Mouse (Mus musculus) liver, embryonic 14 days (tissue): ENCODE results near the gene Gm44511. TPM values are rescaled to one million over a fixed set of nuclear protein-coding genes. Genes with fewer than 3 reads are reported as not detected.

Experiments
- polyA plus RNA-seq: library from polyadenylated mRNA; depleted of rRNA; stranded (reverse); fragments of >200 nt; gene quantifications from 2 replicates; pipeline ENCODE4 v1.2.3, GENCODE M21; 2012; rRNA removed

Gm44511 gene
- 0.10 TPM in 1 of 2 replicates, not detected in the other for polyA plus RNA-seq

DNA sequence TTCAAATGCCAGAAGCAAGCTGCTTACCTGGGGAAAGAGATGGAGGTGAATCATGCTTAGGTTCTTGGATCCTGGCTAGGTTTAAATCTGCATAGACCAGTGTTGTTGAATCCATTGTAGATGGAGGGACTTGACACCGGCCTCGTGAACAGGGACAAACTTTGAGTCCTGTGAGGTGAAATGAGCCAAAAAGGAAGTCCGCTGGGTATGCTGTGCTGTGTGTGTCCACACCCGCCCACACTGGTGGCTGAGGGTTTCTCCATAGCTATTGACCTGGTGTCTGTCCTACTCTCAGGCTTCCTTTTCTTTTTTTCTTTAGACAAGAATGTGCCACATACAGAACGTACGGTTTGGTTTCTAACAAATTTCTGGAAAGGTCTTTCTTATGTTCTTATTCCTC, at the start of gene Gm44511, which contains the start of gene Klrb1b:
Gm44511 (minus strand) TSS at position 184 of the 400 bp plus-strand sequence.
Klrb1b (minus strand) TSS at position 200 of the 400 bp plus-strand sequence.

DNA sequence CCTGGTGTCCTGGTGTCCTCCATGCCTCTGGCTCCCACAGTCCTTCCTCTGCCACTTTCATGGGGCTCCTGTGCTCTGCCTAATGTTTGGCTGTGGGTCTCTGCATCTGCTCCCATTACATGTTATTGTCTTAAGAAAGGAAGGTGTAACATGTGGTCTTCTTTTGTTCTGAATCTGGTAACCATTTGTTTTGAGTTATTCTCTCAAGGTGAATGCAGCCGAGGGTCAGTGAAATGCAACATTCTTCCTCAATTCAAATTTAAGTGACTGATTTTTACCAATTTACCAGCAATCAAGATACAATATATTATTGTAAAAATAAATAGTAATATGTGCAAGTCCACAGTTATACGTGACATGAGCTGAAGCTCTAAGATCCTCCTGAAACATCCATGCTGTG, 37.0 kb downstream of the Gm44511 start, which contains the start of gene Klrb1c:
Klrb1c (minus strand) TSS at position 101 of the 400 bp plus-strand sequence.

Other genes starting within 250 kb of the Gm44511 start
- 8.4 and 8.9 TPM in 2 replicates for gene A2ml1, start 244.7 kb downstream of the Gm44511 start, polyA plus RNA-seq
- 0.09 TPM in 2 replicates for gene Klrb1a, start 202.8 kb downstream of the Gm44511 start, polyA plus RNA-seq
- 0.06 and 0.10 TPM in 2 replicates for gene Clec2h, start 163.9 kb downstream of the Gm44511 start, polyA plus RNA-seq
- 0.02 TPM in 1 of 2 replicates, not detected in the other for gene Klrb1, start 103.3 kb downstream of the Gm44511 start, polyA plus RNA-seq
- gene Klrb1c, start 37.1 kb downstream of the Gm44511 start, polyA plus RNA-seq = 0.07 and 0.16 TPM in 2 replicates
- gene Klrb1b, start within 50 bp of the Gm44511 start, polyA plus RNA-seq = 0.06 and 0.12 TPM in 2 replicates
- gene Clec2i, start 61.3 kb upstream of the Gm44511 start, polyA plus RNA-seq = 0.15 and 0.18 TPM in 2 replicates
- gene BC035044, start 64.8 kb upstream of the Gm44511 start, polyA plus RNA-seq = 4.4 and 6.1 TPM in 2 replicates
- not detected in 2 replicates for gene Clec2g, start 108.1 kb upstream of the Gm44511 start, polyA plus RNA-seq
- gene Klrb1f, start 219.6 kb upstream of the Gm44511 start, polyA plus RNA-seq = 0.21 and 0.40 TPM in 2 replicates